Mouse (Mus musculus): ENCODE measurements around the gene Ogfr.
A peak's percentile ranks its signal among the peaks of the same experiment; 100 is the strongest.

The Ogfr gene

GRCm38 (mm10) chr2:180589123-180589831, at the start of gene Ogfr:
Ogfr (plus strand) TSS chr2:180589245.
- peak; percentile 90 for DNase-seq

- DNase-seq, result no peak
Observed at GRCm38 (mm10) chr2:180543675-180544074, 45.4 kb upstream of the Ogfr start.

GRCm38 (mm10) chr2:180545046-180545445, 44.0 kb upstream of the Ogfr start:
- DNase-seq, result no peak

GRCm38 (mm10) chr2:180547384-180548106, 41.5 kb upstream of the Ogfr start:
- DNase-seq, result no peak

- DNase-seq, result no peak
Observed at GRCm38 (mm10) chr2:180552340-180552739, 36.7 kb upstream of the Ogfr start.

GRCm38 (mm10) chr2:180555219-180555618, 33.8 kb upstream of the Ogfr start:
- DNase-seq, result no peak

GRCm38 (mm10) chr2:180556470-180556869, 32.6 kb upstream of the Ogfr start:
- no peak for DNase-seq

- DNase-seq, result no peak
Observed at GRCm38 (mm10) chr2:180560245-180560644, 28.8 kb upstream of the Ogfr start.

- DNase-seq, result no peak
Observed at GRCm38 (mm10) chr2:180562146-180562545, 26.9 kb upstream of the Ogfr start.

GRCm38 (mm10) chr2:180563296-180563695, 25.7 kb upstream of the Ogfr start:
- no peak for DNase-seq

GRCm38 (mm10) chr2:180563841-180564240, 25.2 kb upstream of the Ogfr start:
- no peak for DNase-seq

- DNase-seq, result peak; percentile 65
Observed at GRCm38 (mm10) chr2:180566240-180566913, 22.7 kb upstream of the Ogfr start.

GRCm38 (mm10) chr2:180569028-180569643, 19.9 kb upstream of the Ogfr start:
- peak; percentile 74 for DNase-seq

GRCm38 (mm10) chr2:180576482-180576881, 12.6 kb upstream of the Ogfr start:
- no peak for DNase-seq

GRCm38 (mm10) chr2:180578686-180579085, 10.4 kb upstream of the Ogfr start:
- DNase-seq, result peak; percentile 74

- no peak for DNase-seq
Observed at GRCm38 (mm10) chr2:180581002-180581401, 8.0 kb upstream of the Ogfr start, which contains the start of gene Mrgbp. Mrgbp (plus strand) TSS chr2:180581304.

GRCm38 (mm10) chr2:180582481-180583153, 6.4 kb upstream of the Ogfr start:
- DNase-seq, result peak; percentile 98

GRCm38 (mm10) chr2:180583154-180583507, 5.9 kb upstream of the Ogfr start:
- DNase-seq, result peak; percentile 20

- DNase-seq, result no peak
Observed at GRCm38 (mm10) chr2:180588736-180589122, 316 bp upstream of the Ogfr start.

- no peak for DNase-seq
Observed at GRCm38 (mm10) chr2:180597490-180597889, 8.4 kb downstream of the Ogfr start, which contains the start of gene Col9a3. Col9a3 (plus strand) TSS chr2:180597790.

GRCm38 (mm10) chr2:180598157-180598705, 9.2 kb downstream of the Ogfr start:
- DNase-seq, result no peak

- peak; percentile 33 for DNase-seq
Observed at GRCm38 (mm10) chr2:180600569-180601021, 11.6 kb downstream of the Ogfr start.

Measured in kidney, postnatal 14 days (tissue).